Mouse (Mus musculus) CD4-positive helper T cell, adult 2 months (primary cell): ENCODE results near the gene Nlgn1.

Source experiments
- DNase-seq: peaks from one replicate; pipeline ENCODE4 v3.0.0-alpha.2; 2012; ENCODE audit warnings: low read depth, missing footprints, low spot score

Gene Nlgn1

GRCm38 (mm10) chr3:25813368-25813767 is 518.9 kb downstream of the Nlgn1 start:
- no peak for DNase-seq

- DNase-seq, result no peak
These were observed 524.7 kb downstream of the Nlgn1 start for GRCm38 (mm10) chr3:25807559-25807958.

GRCm38 (mm10) chr3:25781651-25782050 is 550.6 kb downstream of the Nlgn1 start:
- DNase-seq, result no peak

GRCm38 (mm10) chr3:25775437-25775836 is 556.8 kb downstream of the Nlgn1 start:
- DNase-seq, result no peak

GRCm38 (mm10) chr3:25773908-25774307 is 558.4 kb downstream of the Nlgn1 start:
- no peak for DNase-seq

- DNase-seq, result no peak
These were observed 558.8 kb downstream of the Nlgn1 start for GRCm38 (mm10) chr3:25773467-25773866.

GRCm38 (mm10) chr3:25763689-25764088 is 568.6 kb downstream of the Nlgn1 start:
- DNase-seq, result no peak

GRCm38 (mm10) chr3:25757813-25758212 is 574.4 kb downstream of the Nlgn1 start:
- DNase-seq, result no peak

- no peak for DNase-seq
These were observed 608.1 kb downstream of the Nlgn1 start for GRCm38 (mm10) chr3:25724111-25724510.

- DNase-seq, result no peak
These were observed 610.8 kb downstream of the Nlgn1 start for GRCm38 (mm10) chr3:25721464-25721863.

- DNase-seq, result no peak
These were observed 624.9 kb downstream of the Nlgn1 start for GRCm38 (mm10) chr3:25707380-25707779.

GRCm38 (mm10) chr3:25697231-25697630 is 635.0 kb downstream of the Nlgn1 start:
- DNase-seq, result no peak

- DNase-seq, result no peak
These were observed 643.3 kb downstream of the Nlgn1 start for GRCm38 (mm10) chr3:25688789-25689464.

GRCm38 (mm10) chr3:25683696-25684095 is 648.6 kb downstream of the Nlgn1 start:
- no peak for DNase-seq

- no peak for DNase-seq
These were observed 652.9 kb downstream of the Nlgn1 start for GRCm38 (mm10) chr3:25679373-25679772.

GRCm38 (mm10) chr3:25675888-25676287 is 656.4 kb downstream of the Nlgn1 start:
- DNase-seq, result no peak

- no peak for DNase-seq
These were observed 657.2 kb downstream of the Nlgn1 start for GRCm38 (mm10) chr3:25675069-25675468.

- no peak for DNase-seq
These were observed 658.9 kb downstream of the Nlgn1 start for GRCm38 (mm10) chr3:25673408-25673807.

- no peak for DNase-seq
These were observed 659.5 kb downstream of the Nlgn1 start for GRCm38 (mm10) chr3:25672779-25673178.

- no peak for DNase-seq
These were observed 668.8 kb downstream of the Nlgn1 start for GRCm38 (mm10) chr3:25663464-25663863.

- no peak for DNase-seq
These were observed 672.0 kb downstream of the Nlgn1 start for GRCm38 (mm10) chr3:25660285-25660684.

- DNase-seq, result no peak
These were observed 674.3 kb downstream of the Nlgn1 start for GRCm38 (mm10) chr3:25658006-25658405.

GRCm38 (mm10) chr3:25657074-25657473 is 675.2 kb downstream of the Nlgn1 start:
- DNase-seq, result no peak

GRCm38 (mm10) chr3:25653010-25653409 is 679.2 kb downstream of the Nlgn1 start:
- no peak for DNase-seq
